Mouse (Mus musculus): ENCODE results near the gene Olfr1418.

The Olfr1418 gene

DNA sequence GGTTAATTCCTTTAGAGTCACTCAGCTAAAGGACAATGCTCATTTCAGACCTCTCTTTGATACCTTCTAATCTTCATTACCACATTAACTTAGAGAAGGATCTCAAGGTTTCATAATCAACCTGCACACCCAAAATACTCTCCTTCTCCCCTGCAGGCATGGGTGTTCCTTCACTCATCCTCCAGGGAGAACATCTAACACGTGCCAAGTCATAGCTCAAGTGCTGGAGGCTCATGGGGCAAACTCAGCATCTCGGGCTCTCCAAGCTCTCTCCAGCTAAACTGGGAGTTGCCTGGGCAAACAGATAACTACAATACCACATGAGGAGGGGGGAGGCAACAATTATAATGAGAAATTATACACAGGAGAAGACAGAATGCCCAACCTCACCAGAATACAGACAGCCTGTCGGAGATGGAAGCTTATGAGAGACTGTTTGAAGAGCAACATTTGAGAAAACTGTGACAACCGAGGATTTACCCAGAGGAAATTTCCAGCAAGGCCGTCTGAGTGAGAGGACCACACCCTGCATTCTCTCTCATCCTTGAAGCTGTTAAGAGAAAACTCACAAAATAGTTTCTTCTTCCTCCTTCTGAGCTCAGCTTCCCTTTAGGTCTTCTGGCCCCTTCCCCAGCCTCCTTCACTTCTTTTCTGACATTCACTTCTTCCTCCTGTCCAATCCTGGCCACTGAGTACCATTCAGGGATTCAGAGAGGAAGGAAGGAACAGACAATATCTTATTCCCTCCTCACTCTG lies 50.7 kb downstream of the Olfr1418 start:
- DNase-seq: no peak

DNA sequence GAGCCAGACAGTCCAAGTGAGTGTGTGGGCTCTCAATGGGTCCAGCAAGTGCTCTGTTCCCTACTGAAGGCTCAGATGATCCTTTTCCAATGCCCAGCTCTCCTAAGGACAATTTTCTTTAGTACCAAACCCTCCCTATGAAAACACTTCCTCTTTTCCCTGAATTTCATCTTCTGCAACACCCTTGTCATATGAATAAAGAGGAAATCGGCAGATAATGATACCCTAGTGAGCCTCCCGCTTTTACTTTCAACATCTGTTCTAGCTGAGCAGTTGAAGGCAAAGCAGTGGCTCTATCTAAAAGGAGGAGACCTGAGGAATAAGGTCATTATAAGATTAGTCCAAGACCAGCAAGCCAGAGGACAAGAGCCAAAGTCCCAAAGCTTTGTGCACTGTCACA lies 52.4 kb downstream of the Olfr1418 start:
- no peak for DNase-seq

DNA sequence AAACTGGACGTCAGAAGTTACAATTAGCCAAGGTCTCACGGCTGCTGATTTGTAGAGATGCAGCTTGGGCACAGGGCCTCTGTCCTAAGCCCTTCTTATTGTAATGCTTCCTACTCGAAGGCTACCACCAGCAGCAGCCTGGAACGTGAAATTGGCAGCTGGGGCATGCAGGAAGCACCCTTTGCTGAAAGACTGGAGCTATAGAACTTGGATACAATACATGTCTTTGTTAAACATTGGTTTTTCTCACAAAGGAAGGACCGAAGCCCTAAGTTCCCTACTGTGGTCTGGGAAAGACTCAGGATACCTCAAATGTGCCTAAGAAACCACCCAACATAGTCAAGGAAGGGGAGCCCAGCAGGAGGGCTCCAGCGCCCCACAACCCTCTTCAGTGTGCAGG lies 53.0 kb downstream of the Olfr1418 start:
- DNase-seq: no peak

DNA sequence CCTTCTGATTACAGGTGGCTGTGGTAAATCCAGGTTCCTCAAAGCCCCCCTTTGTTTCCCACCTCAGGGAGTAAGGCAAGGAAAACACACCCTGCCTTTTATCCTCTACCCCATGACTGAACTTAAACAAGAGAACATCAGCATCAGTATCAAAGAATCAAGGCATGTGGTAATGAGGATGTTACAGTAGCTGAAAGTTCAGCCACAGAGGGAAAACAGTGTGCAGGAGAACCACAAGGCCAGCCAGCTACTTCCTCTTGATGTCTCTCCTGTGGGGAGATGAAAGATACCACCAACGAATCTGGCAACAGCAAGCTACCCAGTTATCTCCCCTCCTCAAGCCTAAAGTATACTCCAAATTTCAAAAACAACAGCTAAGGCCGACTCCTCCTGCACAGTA lies 53.6 kb downstream of the Olfr1418 start:
- DNase-seq: no peak

DNA sequence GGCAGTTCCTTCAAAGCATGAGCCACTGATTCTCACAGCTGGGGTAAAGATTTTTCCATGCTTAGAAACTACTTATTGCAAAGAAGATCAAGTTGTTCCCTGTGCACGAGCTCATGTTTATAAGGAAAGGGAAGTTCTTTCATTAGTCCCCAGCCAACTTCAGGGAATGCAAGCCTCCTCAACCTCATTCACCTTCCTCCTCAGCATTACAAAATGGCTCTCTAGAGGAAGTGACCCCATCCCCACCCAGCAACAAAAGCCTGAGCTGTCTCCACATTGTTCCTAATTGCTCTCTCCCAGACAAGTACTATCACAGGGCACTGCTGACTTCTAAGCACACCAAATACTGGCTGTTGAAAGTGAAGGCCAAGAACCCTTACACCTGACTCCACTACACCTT lies 56.4 kb downstream of the Olfr1418 start:
- no peak for DNase-seq

Measured in kidney, postnatal 14 days (tissue).